Mouse (Mus musculus) neural tube, embryonic 11.5 days (tissue): Measurements from ENCODE around the gene Camk2b. TPM values are rescaled to one million over a fixed set of nuclear protein-coding genes. Genes with fewer than 3 reads are reported as not detected.

Source experiments
- ATAC-seq: fragments of 200-750 bp; cut with Nextera tagmentation; 2 replicates; pipeline ENCODE4 v1.8.0; 2017; ENCODE audit warnings: moderate number of reproducible peaks, mild to moderate bottlenecking, moderate TSS enrichment, moderate library complexity; ENCODE audit not compliant: insufficient read depth, low FRiP score, low TSS enrichment
- DNase-seq: peaks from one replicate; pipeline ENCODE4 v3.0.0-alpha.2; 2015; ENCODE audit warnings: low spot score
- H3K27ac ChIP-seq: fragments of 300-500 bp; sonication (generic); 2 replicates; pipeline ENCODE4 v1.5.1; 2014; ENCODE audit warnings: low read depth, mild to moderate bottlenecking, low read length
- H3K27me3 ChIP-seq: fragments of 300-500 bp; sonication (generic); 2 replicates; pipeline ENCODE4 v1.6.1; 2014; ENCODE audit warnings: mild to moderate bottlenecking, low read length, mixed read lengths; ENCODE audit not compliant: control insufficient read depth, insufficient read depth
- H3K36me3 ChIP-seq: fragments of 300-500 bp; sonication (generic); 2 replicates; pipeline ENCODE4 v1.6.1; 2014; ENCODE audit warnings: mild to moderate bottlenecking, low read length, moderate library complexity, mixed read lengths; ENCODE audit not compliant: control insufficient read depth, insufficient read depth
- H3K4me1 ChIP-seq: fragments of 300-500 bp; sonication (generic); 2 replicates; pipeline ENCODE4 v1.6.1; 2014; ENCODE audit warnings: low read length, mixed read lengths; ENCODE audit not compliant: control insufficient read depth, insufficient read depth
- H3K4me2 ChIP-seq: fragments of 300-500 bp; sonication (generic); 2 replicates; pipeline ENCODE4 v1.6.1; 2014; ENCODE audit warnings: low read depth, mild to moderate bottlenecking, moderate library complexity
- H3K4me3 ChIP-seq: fragments of 300-500 bp; sonication (generic); 2 replicates; pipeline ENCODE4 v1.5.1; 2014; ENCODE audit warnings: low read depth, low read length
- H3K9ac ChIP-seq: fragments of 300-500 bp; sonication (generic); 2 replicates; pipeline ENCODE4 v1.6.1; 2014; ENCODE audit warnings: mild to moderate bottlenecking, low read length
- H3K9me3 ChIP-seq: fragments of 300-500 bp; sonication (generic); 2 replicates; pipeline ENCODE4 v1.6.1; 2016; ENCODE audit warnings: low read length; ENCODE audit not compliant: control insufficient read depth
- WGBS: fragments of 180-500 bp; shearing (Covaris S2); extraction: QIAGEN DNeasy Blood & Tissue Kit; methylation state at CpG from one replicate; pipeline ENCODE4 v1.1.7; 2014; 5-methylcytosine and 5-hydroxymethylcytosine counted together
- polyA plus RNA-seq: library from polyadenylated mRNA; unstranded; fragments of >200 nt; fragmentation: Nextera tagmentation; extraction: Ambion mirVana; gene quantifications from 2 replicates; pipeline ENCODE4 v1.2.1, GENCODE M21; 2014

Camk2b gene
- polyA plus RNA-seq, 1 experiment from 2014 or later, result 6.5 TPM

DNA sequence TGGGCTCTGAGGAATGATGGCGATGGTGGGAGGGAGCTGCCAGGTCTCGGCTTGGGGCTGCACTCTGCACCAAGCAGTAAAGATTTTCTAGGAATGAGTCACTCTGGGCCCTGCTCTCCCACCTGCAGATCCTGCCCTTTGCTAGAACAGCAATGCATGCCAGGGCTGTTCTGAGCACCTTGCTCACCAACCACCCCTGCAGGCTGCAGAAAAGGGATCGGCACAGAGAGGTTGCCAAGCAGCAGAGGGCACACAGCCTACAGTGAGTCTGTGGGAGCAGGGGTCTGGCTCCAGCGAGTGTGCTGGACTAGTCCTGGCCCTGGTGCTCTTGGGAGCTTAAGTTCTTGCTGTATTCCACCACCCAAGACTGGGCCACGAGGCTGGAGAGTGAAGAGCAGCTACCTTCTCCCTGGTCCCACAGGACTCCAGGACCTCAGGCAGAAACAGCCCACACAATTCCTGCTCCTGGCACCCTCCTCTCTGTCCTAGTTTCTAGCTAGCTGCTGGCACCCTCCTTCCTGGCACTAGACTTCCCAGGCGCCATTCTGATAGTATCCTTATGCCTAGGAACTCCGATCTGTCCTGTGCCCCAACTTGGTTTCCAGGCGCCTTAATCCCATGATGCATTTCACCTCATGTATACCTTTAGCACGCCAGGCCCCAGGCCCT is 64.0 kb downstream of the Camk2b start:
- 79% methylated on average over 9 of the region's 9 CpGs for WGBS
- Histone ChIP-seq H3K4me3 (no peak overlapping the region), H3K27ac (no peak overlapping the region), H3K4me1 (peaks cover 11% of the 10 kb centered on the region), H3K4me2 (no peak overlapping the region), H3K9me3 (no peaks in the 10 kb centered on the region), H3K27me3 (peaks cover 12% of the 10 kb centered on the region), H3K9ac (no peak overlapping the region), H3K36me3 (no peaks in the 10 kb centered on the region)
- ATAC-seq (no peak), DNase-seq (no peak)

DNA sequence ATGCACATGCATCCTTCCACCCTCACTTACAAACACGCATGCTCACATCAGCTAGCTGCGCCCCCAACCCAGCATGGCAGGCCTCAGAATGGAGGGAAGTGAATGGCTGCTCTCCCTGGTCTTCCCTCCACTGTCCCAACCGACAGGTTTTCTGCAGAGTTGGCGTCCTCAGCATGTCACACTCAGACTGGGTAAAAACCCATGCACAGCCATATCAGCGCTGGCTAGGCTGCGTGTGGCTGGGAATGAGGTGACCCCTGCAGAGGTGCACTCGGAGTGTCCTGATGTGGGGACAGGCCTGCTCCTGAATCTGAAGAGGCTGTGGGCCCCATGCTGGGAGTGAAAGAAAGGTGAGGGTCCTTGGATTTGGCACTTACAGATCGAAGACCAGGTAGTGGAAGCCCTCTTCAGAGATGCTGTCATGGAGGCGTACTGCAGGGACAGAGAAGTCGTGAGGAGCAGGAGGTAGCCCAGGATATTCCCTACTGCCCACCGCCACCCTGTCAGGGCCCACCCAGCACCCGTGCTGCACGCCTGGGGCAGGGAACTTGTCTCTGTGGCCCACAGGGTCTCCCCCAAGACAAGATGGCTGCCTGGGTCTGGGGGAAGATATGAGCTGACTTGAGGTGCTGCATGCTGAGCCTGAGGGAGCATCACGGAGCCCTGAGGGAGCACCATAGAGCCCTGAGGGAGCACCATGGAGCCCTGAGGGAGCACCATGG is 65.0 kb downstream of the Camk2b start:
- Histone ChIP-seq H3K36me3 (no peaks in the 10 kb centered on the region), H3K9me3 (no peaks in the 10 kb centered on the region), H3K4me2 (no peak overlapping the region), H3K27me3 (peaks cover 12% of the 10 kb centered on the region), H3K27ac (0 out of 2 replicates have a peak overlapping the region, but pooled peaks have one; percentile 4), H3K9ac (no peak overlapping the region), H3K4me1 (peaks cover 11% of the 10 kb centered on the region), H3K4me3 (no peak overlapping the region)
- 77% methylated on average over 14 of the region's 14 CpGs for WGBS
- DNase-seq, result no peak
- no peak for ATAC-seq

DNA sequence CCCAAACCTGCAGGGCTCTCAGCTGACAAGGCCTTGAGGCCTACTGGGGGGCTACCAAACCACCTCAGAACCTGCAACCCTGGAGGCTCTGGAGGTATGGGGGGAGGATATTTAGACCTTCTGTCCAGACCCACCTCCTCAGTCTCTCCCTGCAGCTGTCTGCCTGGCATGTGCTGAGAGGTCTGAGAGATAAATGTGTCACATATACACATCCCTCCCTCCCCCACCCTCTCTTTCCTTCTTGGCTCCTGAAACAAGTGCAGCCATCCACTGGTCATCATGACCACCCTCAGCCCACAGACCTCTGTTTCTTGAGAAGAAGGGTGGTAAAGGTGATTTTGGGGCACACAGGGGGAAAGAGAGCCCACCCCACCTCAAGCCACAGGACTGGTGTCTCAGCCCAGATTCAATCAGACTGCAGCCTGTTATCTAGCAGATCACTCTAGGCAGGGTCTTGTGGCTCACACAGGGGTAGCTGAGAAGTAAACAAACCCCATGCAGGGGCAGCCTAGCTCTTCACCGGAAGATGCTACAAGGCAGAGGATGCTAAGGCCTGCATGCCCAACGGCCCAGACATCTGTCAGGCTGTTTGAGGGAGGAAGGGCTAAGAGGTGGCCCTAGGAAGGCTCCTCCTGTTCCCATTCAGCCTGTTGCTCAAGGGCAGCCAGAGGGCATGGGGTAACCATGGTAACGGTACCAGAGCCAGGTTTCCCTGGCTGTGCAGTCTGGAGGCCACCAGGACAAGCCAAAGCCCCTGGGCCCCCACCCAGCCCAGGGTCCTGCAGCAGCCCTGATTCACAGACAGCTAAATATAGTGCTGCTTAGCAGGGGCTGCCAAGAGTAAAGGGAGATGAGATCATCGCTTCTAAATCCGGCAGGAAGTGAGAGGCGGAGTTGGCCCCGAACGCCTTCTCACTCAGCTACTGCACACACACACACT is 66.1 kb downstream of the Camk2b start:
- H3K9me3 ChIP-seq, result no peaks in the 10 kb centered on the region
- H3K4me3 ChIP-seq, result no peak overlapping the region
- peak overlapping the region; percentile 26; the same call in 1 of the 2 replicates for H3K9ac ChIP-seq
- DNase-seq (peak; percentile 65), ATAC-seq (peak; percentile 56; the same call in 1 of the 2 replicates)
- no peak overlapping the region for H3K4me2 ChIP-seq
- H3K27me3 ChIP-seq, result peaks cover 8% of the 10 kb centered on the region; the same call in 1 of the 2 replicates
- peaks cover 11% of the 10 kb centered on the region for H3K4me1 ChIP-seq
- H3K27ac ChIP-seq, result peak overlapping the region; percentile 56; the same call in 1 of the 2 replicates
- WGBS, result 23% methylated on average over 8 of the region's 8 CpGs
- no peaks in the 10 kb centered on the region for H3K36me3 ChIP-seq

DNA sequence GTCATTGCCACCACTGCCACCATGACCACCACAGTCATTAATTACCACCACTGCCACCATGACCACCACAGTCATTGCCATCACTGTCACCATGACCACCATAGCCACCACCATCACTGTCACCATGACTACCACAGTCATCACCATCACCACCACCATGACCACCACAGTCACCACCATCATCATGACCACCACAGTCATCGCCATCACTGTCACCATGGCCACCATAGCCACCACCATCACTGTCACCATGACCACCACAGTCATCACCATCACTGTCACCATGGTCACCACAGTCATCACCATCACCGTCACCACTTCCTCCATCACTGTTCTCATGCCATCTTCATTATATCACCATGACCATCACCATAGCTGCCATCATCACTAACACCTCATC is 67.7 kb downstream of the Camk2b start:
- Histone ChIP-seq H3K4me3 (no peak overlapping the region), H3K36me3 (no peaks in the 10 kb centered on the region), H3K9ac (no peak overlapping the region), H3K27me3 (no peaks in the 10 kb centered on the region), H3K4me1 (peaks cover 11% of the 10 kb centered on the region), H3K9me3 (no peaks in the 10 kb centered on the region), H3K27ac (no peak overlapping the region), H3K4me2 (no peak overlapping the region)
- WGBS, result 96% methylated on average over 2 of the region's 2 CpGs
- DNase-seq, result no peak
- no peak for ATAC-seq

DNA sequence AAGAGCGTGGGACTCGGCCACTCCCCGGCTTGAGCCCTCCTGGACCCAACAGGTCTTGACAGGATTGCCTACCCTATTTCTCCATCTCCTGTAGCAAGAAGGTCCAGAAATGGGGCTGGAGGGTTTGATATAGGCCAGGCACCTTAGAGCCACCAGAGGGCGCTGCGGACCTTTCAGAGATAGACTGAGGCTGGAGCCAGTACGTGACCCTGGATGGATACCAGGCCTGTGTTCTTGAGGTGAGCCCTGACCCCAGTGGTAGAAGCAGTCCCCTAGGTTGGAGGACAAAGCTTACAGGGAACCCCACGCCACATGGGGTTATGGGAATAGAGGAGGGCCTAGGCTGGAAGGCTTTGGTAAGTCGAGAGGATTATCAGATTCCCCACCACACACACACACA is 70.2 kb downstream of the Camk2b start:
- no peak overlapping the region for H3K9ac ChIP-seq
- peaks cover 11% of the 10 kb centered on the region for H3K4me1 ChIP-seq
- ATAC-seq (peak; percentile 59; the same call in 1 of the 2 replicates), DNase-seq (peak; percentile 87)
- no peak overlapping the region for H3K27ac ChIP-seq
- H3K9me3 ChIP-seq, result no peaks in the 10 kb centered on the region
- H3K4me3 ChIP-seq, result no peak overlapping the region
- no peak overlapping the region for H3K4me2 ChIP-seq
- H3K27me3 ChIP-seq, result no peaks in the 10 kb centered on the region
- WGBS, result 19% methylated on average over 8 of the region's 8 CpGs
- H3K36me3 ChIP-seq, result no peaks in the 10 kb centered on the region

DNA sequence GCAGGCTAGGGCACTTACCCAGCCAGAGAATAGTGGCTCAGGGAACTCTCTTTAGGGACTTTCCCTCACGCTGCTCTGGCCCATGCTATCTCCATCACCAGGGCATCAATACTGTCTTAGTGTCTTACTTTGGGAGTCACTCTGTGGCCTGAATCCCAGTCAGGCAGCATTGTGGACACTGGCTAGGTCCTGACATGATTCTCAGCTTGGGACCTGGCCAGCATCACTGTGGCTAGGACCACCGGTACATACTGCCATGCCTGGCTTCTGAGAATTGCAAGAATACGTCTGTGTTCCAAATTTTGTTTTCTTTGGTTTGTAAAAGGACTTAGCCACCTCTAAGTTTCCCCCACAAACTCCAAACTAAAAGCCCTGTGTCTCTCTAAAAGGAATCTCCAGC is 71.3 kb downstream of the Camk2b start:
- Histone ChIP-seq H3K9ac (no peak overlapping the region), H3K27me3 (no peaks in the 10 kb centered on the region), H3K9me3 (no peaks in the 10 kb centered on the region), H3K4me3 (no peak overlapping the region), H3K36me3 (no peaks in the 10 kb centered on the region), H3K4me1 (no peaks in the 10 kb centered on the region; the same call in none of the 2 replicates), H3K4me2 (no peak overlapping the region), H3K27ac (no peak overlapping the region)
- WGBS, result 76% methylated on average over 3 of the region's 3 CpGs
- ATAC-seq (no peak), DNase-seq (no peak)

DNA sequence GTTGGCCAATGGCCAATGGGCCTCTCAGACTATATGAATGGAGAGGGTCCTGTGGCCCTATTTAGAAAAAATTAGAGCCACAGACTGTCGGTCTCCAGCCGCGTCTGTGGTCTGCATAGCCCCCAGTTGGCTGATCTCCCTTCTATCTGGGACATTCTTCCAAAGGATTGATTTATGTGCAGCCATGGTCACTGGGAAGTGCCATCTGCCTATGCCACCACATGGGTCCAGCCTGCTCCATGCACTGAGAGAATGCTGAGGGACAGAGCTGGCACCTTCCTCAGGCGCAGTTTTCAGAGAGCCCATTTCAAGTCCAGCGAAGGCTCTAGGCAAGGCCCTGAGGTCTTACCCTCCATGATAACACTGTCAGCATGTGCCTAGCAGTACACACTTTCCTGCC is 72.0 kb downstream of the Camk2b start:
- Histone ChIP-seq H3K4me3 (no peak overlapping the region), H3K4me2 (no peak overlapping the region)
- 88% methylated on average over 5 of the region's 5 CpGs for WGBS

DNA sequence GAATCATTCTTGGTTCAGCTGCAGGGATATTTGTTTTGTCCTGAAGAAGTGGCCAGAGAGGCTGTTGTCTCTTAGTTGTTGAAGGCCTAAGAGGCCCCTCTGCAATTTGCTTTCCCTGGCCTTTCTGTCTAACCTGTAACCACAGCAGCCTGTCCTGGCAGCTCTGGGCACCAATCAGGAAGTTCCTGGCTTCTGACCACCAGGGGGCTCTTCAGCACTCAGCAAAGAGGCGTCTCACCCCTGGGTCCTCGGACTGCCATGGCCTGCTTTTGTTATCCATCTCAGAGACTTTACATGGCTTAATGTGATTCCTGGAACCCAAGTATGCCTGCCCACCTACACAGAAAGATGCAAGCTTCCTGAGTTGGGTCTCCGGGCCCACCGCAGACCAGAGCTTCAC is 75.3 kb downstream of the Camk2b start:
- no peak overlapping the region for H3K4me3 ChIP-seq
- no peaks in the 10 kb centered on the region for H3K9me3 ChIP-seq
- no peaks in the 10 kb centered on the region for H3K27me3 ChIP-seq
- H3K27ac ChIP-seq, result no peak overlapping the region
- H3K36me3 ChIP-seq, result no peaks in the 10 kb centered on the region
- no peaks in the 10 kb centered on the region for H3K4me1 ChIP-seq
- H3K9ac ChIP-seq, result no peak overlapping the region
- 35% methylated on average over 4 of the region's 4 CpGs for WGBS
- H3K4me2 ChIP-seq, result no peak overlapping the region
- ATAC-seq, result no peak
- DNase-seq, result peak; percentile 71

More for the DNA sequence above, 72.0 kb downstream of the Camk2b start:
- H3K36me3 ChIP-seq, result no peaks in the 10 kb centered on the region
- no peak overlapping the region for H3K27ac ChIP-seq
- no peaks in the 10 kb centered on the region for H3K27me3 ChIP-seq
- DNase-seq (no peak), ATAC-seq (no peak)
- H3K4me1 ChIP-seq, result no peaks in the 10 kb centered on the region
- H3K9ac ChIP-seq, result no peak overlapping the region
- no peaks in the 10 kb centered on the region for H3K9me3 ChIP-seq
